Mouse (Mus musculus): ENCODE data around the gene Lamc3. TPM values are rescaled to one million over a fixed set of nuclear protein-coding genes. Genes with fewer than 3 reads are reported as not detected.

Gene Lamc3
- polyA plus RNA-seq, 1 experiment = not detected

- H3K4me3 ChIP-seq (replicated peaks) = no peak overlapping the region
- H3K4me1 ChIP-seq (ENCODE audit: control insufficient read depth) = no peaks in the 10 kb centered on the region
- no peaks in the 10 kb centered on the region for H3K9me3 ChIP-seq (ENCODE audit: control insufficient read depth, low read length)
- no peak for TF ChIP-seq TAL1 (IDR thresholded peaks at IDR 0.05; ENCODE audit: low read length)
- TF ChIP-seq GATA1 (IDR thresholded peaks at IDR 0.05; ENCODE audit: low read length) = no peak
- H3K36me3 ChIP-seq (ENCODE audit: control insufficient read depth) = no peaks in the 10 kb centered on the region
- H3K27me3 ChIP-seq (ENCODE audit: control insufficient read depth) = no peaks in the 10 kb centered on the region; the same call in 1 of the 2 replicates
Observed at GRCm38 (mm10) chr2:31964191-31964590, 77.1 kb downstream of the Lamc3 start.

GRCm38 (mm10) chr2:31965110-31965509 is 78.0 kb downstream of the Lamc3 start:
- Histone ChIP-seq H3K27me3 (ENCODE audit: control insufficient read depth) (peaks cover 2% of the 10 kb centered on the region; the same call in 1 of the 2 replicates), H3K4me3 (replicated peaks) (no peak overlapping the region), H3K4me1 (ENCODE audit: control insufficient read depth) (no peaks in the 10 kb centered on the region), H3K9me3 (ENCODE audit: control insufficient read depth, low read length) (no peaks in the 10 kb centered on the region), H3K36me3 (ENCODE audit: control insufficient read depth) (no peaks in the 10 kb centered on the region)
- TF ChIP-seq TAL1 (IDR thresholded peaks at IDR 0.05; ENCODE audit: low read length) (no peak), GATA1 (IDR thresholded peaks at IDR 0.05; ENCODE audit: low read length) (no peak)

- H3K4me3 ChIP-seq (replicated peaks) = no peak overlapping the region
- H3K36me3 ChIP-seq (ENCODE audit: control insufficient read depth) = no peaks in the 10 kb centered on the region
- TF ChIP-seq TAL1 (IDR thresholded peaks at IDR 0.05; ENCODE audit: low read length) = no peak
- TF ChIP-seq GATA1 (IDR thresholded peaks at IDR 0.05; ENCODE audit: low read length) = no peak
- H3K9me3 ChIP-seq (ENCODE audit: control insufficient read depth, low read length) = no peaks in the 10 kb centered on the region
- peaks cover 15% of the 10 kb centered on the region for H3K27me3 ChIP-seq (ENCODE audit: control insufficient read depth)
- H3K4me1 ChIP-seq (ENCODE audit: control insufficient read depth) = no peaks in the 10 kb centered on the region
Observed at GRCm38 (mm10) chr2:31966801-31967200, 79.7 kb downstream of the Lamc3 start.

- no peak overlapping the region for H3K4me3 ChIP-seq (replicated peaks)
- H3K4me1 ChIP-seq (ENCODE audit: control insufficient read depth) = peaks cover 27% of the 10 kb centered on the region
- no peaks in the 10 kb centered on the region for H3K9me3 ChIP-seq (ENCODE audit: control insufficient read depth, low read length)
- TF ChIP-seq GATA1 (IDR thresholded peaks at IDR 0.05; ENCODE audit: low read length) (no peak), TAL1 (IDR thresholded peaks at IDR 0.05; ENCODE audit: low read length) (no peak)
- H3K27me3 ChIP-seq (ENCODE audit: control insufficient read depth) = peaks cover 26% of the 10 kb centered on the region
- H3K36me3 ChIP-seq (ENCODE audit: control insufficient read depth) = peaks cover 17% of the 10 kb centered on the region
Observed at GRCm38 (mm10) chr2:31972589-31972988, 85.5 kb downstream of the Lamc3 start.

GRCm38 (mm10) chr2:31974141-31974808 is 87.2 kb downstream of the Lamc3 start, which contains the start of gene Nup214:
Nup214 (plus strand) TSS chr2:31974436.
- TF ChIP-seq GATA1 (IDR thresholded peaks at IDR 0.05; ENCODE audit: low read length) = no peak
- no peak for TF ChIP-seq TAL1 (IDR thresholded peaks at IDR 0.05; ENCODE audit: low read length)
- Histone ChIP-seq H3K9me3 (ENCODE audit: control insufficient read depth, low read length) (no peaks in the 10 kb centered on the region), H3K4me1 (ENCODE audit: control insufficient read depth) (peaks cover 27% of the 10 kb centered on the region)

GRCm38 (mm10) chr2:31974809-31975371 is 87.8 kb downstream of the Lamc3 start:
- H3K36me3 ChIP-seq (ENCODE audit: control insufficient read depth) = peaks cover 39% of the 10 kb centered on the region
- no peak for TF ChIP-seq TAL1 (IDR thresholded peaks at IDR 0.05; ENCODE audit: low read length)
- no peak for TF ChIP-seq GATA1 (IDR thresholded peaks at IDR 0.05; ENCODE audit: low read length)
- H3K27me3 ChIP-seq (ENCODE audit: control insufficient read depth) = peaks cover 24% of the 10 kb centered on the region
- peak overlapping the region; percentile 85 for H3K4me3 ChIP-seq (replicated peaks)
- H3K4me1 ChIP-seq (ENCODE audit: control insufficient read depth) = peaks cover 27% of the 10 kb centered on the region
- no peaks in the 10 kb centered on the region for H3K9me3 ChIP-seq (ENCODE audit: control insufficient read depth, low read length)

More at GRCm38 (mm10) chr2:31974141-31974808, 87.2 kb downstream of the Lamc3 start, which contains the start of gene Nup214:
- Histone ChIP-seq H3K36me3 (ENCODE audit: control insufficient read depth) (peaks cover 33% of the 10 kb centered on the region), H3K4me3 (replicated peaks) (peak within 1 kb of the TSS; percentile 85), H3K27me3 (ENCODE audit: control insufficient read depth) (peaks cover 26% of the 10 kb centered on the region)

- Histone ChIP-seq H3K36me3 (ENCODE audit: control insufficient read depth) (peaks cover 99% of the 10 kb centered on the region), H3K4me1 (ENCODE audit: control insufficient read depth) (no peaks in the 10 kb centered on the region)
- TF ChIP-seq TAL1 (IDR thresholded peaks at IDR 0.05; ENCODE audit: low read length) (no peak), GATA1 (IDR thresholded peaks at IDR 0.05; ENCODE audit: low read length) (no peak)
Observed at GRCm38 (mm10) chr2:31987774-31988173, 100.7 kb downstream of the Lamc3 start.

GRCm38 (mm10) chr2:31990961-31991360 is 103.9 kb downstream of the Lamc3 start:
- no peak overlapping the region for H3K4me3 ChIP-seq (replicated peaks)
- no peak for TF ChIP-seq TAL1 (IDR thresholded peaks at IDR 0.05; ENCODE audit: low read length)
- TF ChIP-seq GATA1 (IDR thresholded peaks at IDR 0.05; ENCODE audit: low read length) = no peak
- H3K9me3 ChIP-seq (ENCODE audit: control insufficient read depth, low read length) = no peaks in the 10 kb centered on the region
- H3K27me3 ChIP-seq (ENCODE audit: control insufficient read depth) = no peaks in the 10 kb centered on the region
- no peaks in the 10 kb centered on the region for H3K4me1 ChIP-seq (ENCODE audit: control insufficient read depth)
- peaks cover 97% of the 10 kb centered on the region for H3K36me3 ChIP-seq (ENCODE audit: control insufficient read depth)

More at GRCm38 (mm10) chr2:31987774-31988173, 100.7 kb downstream of the Lamc3 start:
- H3K4me3 ChIP-seq (replicated peaks) = no peak overlapping the region
- H3K9me3 ChIP-seq (ENCODE audit: control insufficient read depth, low read length) = no peaks in the 10 kb centered on the region
- H3K27me3 ChIP-seq (ENCODE audit: control insufficient read depth) = no peaks in the 10 kb centered on the region

- Histone ChIP-seq H3K27me3 (ENCODE audit: control insufficient read depth) (no peaks in the 10 kb centered on the region), H3K4me1 (ENCODE audit: control insufficient read depth) (no peaks in the 10 kb centered on the region), H3K4me3 (replicated peaks) (no peak overlapping the region), H3K9me3 (ENCODE audit: control insufficient read depth, low read length) (no peaks in the 10 kb centered on the region), H3K36me3 (ENCODE audit: control insufficient read depth) (peaks cover 98% of the 10 kb centered on the region)
- TF ChIP-seq TAL1 (IDR thresholded peaks at IDR 0.05; ENCODE audit: low read length) (no peak), GATA1 (IDR thresholded peaks at IDR 0.05; ENCODE audit: low read length) (no peak)
Observed at GRCm38 (mm10) chr2:31994896-31995295, 107.8 kb downstream of the Lamc3 start.

Data from erythroblast, embryonic 14.5 days (primary cell).